Mouse (Mus musculus): Measurements from ENCODE around the gene Sergef.

DNA sequence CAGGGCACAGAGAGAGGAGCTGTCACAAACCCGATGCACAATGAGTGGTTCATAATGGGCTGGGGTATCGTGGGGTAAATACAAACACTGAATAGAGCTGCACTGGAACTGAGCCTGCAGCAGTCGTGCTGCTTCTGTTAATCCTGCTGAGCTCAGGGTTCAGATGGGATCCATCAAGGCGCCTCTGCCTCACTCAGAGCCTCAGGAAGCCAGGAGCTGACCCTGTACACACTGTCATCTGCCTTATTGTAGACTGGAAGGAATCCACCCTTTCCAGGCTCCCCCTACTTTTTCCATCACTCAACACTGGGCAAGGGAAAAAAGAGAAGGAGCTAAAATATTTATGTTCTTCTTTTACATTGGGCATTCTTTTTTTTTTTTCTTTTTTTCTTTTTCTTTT is 152.3 kb downstream of the Sergef start:
- no peak for TF ChIP-seq CTCF (IDR thresholded peaks at IDR 0.05; ENCODE audit: low read depth)
- TF ChIP-seq EP300 (IDR thresholded peaks at IDR 0.05; ENCODE audit: low read depth): no peak
